Mouse (Mus musculus) T-cell, adult 66 days (primary cell): ENCODE measurements around the gene Olfr1391. TPM values are rescaled to one million over a fixed set of nuclear protein-coding genes. Genes with fewer than 3 reads are reported as not detected.

Experiments used
- total RNA-seq, 2 experiments: library from RNA; stranded (reverse); gene quantifications; 3 replicates in 1 of 2; 4 replicates in 1 of 2; pipeline ENCODE4 v1.2.4; 2023

The Olfr1391 gene
- total RNA-seq: not detected

DNA sequence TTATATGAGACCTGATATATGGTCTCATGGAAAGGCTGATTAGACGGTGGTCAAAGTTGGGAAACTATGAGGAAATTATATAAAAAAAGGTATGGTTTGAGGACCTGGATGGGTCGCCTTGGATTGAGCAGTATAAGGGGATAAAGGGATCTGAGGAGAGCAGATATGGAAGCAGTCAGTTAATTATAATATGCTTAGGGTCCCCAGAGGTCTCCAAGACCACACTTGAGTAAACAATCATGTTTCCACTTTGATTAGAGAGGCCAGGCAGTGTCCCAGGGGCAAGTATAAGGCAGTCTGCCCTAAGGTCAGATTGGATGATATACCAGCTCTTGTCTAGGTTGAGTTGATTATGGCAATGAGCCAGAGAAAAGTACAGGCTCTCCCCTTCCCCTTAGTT is at the start of gene Olfr1391:
TSS of gene Olfr1391 (plus strand) at position 301 of the 400 bp plus-strand sequence.

GRCm38 (mm10) chr11:49278222-49278621 is 44.3 kb upstream of the Olfr1391 start, which contains the start of gene Olfr1393:
Gene Olfr1393 (plus strand): TSS chr11:49278304.

GRCm38 (mm10) chr11:49284982-49285381 is 37.6 kb upstream of the Olfr1391 start, which contains the start of gene Olfr1392:
Gene Olfr1392 (plus strand): TSS chr11:49285282.

DNA sequence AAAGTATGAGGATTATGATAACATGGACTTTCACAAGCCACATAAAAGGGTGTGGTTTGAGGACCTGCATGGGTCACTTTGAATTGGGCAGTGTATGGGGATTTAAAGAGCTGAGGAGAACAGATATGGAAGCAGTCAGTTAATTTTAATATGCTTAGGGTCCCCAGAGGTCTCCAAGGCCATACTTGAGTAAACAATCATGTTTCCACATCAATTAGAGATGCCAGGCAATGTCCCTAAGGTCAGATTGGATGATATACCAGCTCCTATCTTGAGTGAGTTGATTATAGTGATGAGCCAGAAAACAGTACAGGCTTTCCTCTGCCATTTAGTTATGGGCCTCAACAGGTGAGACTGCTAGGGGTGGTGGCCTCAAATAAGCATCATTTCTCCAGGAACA is 18.1 kb upstream of the Olfr1391 start, which contains the start of gene Olfr10:
TSS of gene Olfr10 (plus strand) at position 301 of the 400 bp plus-strand sequence.

GRCm38 (mm10) chr11:49334888-49335287 is 12.3 kb downstream of the Olfr1391 start, which contains the start of gene Olfr1390:
Gene Olfr1390 (plus strand): TSS chr11:49335188.

Other genes starting within 250 kb of the Olfr1391 start
- gene Ifi47, start 246.2 kb upstream of the Olfr1391 start, total RNA-seq: 100 to 1,000 TPM; 148 to 178 TPM
- not detected for gene Olfr1396, start 207.9 kb upstream of the Olfr1391 start, total RNA-seq
- not detected for gene Olfr1395, start 180.5 kb upstream of the Olfr1391 start, total RNA-seq
- gene Olfr1394, start 168.4 kb upstream of the Olfr1391 start, total RNA-seq: not detected
- gene Btnl9, start 135.6 kb upstream of the Olfr1391 start, total RNA-seq: under 1 TPM in 1 of 2 experiments, not detected in 1; 0.32 TPM
- gene Zfp62, start 119.5 kb upstream of the Olfr1391 start, total RNA-seq: 100 to 1,000 TPM in 1 of 2 experiments, 10 to 100 TPM in 1; 99.5 to 102 TPM
- gene Mgat1, start 78.6 kb upstream of the Olfr1391 start, total RNA-seq: 10 to 100 TPM; 64.0 TPM
- under 1 TPM; 0.18 to 0.73 TPM for gene Olfr1393, start 44.4 kb upstream of the Olfr1391 start, total RNA-seq
- not detected for gene Olfr1392, start 37.5 kb upstream of the Olfr1391 start, total RNA-seq
- gene Olfr10, start 18.0 kb upstream of the Olfr1391 start, total RNA-seq: not detected
- gene Olfr1390, start 12.4 kb downstream of the Olfr1391 start, total RNA-seq: not detected
- gene Olfr1389, start 100.3 kb downstream of the Olfr1391 start, total RNA-seq: not detected
- under 1 TPM; 0.52 to 0.74 TPM for gene Olfr1388, start 113.9 kb downstream of the Olfr1391 start, total RNA-seq
- gene Olfr1387, start 132.6 kb downstream of the Olfr1391 start, total RNA-seq: not detected
- not detected for gene Olfr1386, start 142.3 kb downstream of the Olfr1391 start, total RNA-seq
- gene Olfr1385, start 166.3 kb downstream of the Olfr1391 start, total RNA-seq: not detected
- gene Olfr1384, start 184.0 kb downstream of the Olfr1391 start, total RNA-seq: not detected
- gene Olfr1383, start 196.9 kb downstream of the Olfr1391 start, total RNA-seq: not detected
- gene Olfr1382, start 205.5 kb downstream of the Olfr1391 start, total RNA-seq: not detected
- gene Olfr1381, start 220.7 kb downstream of the Olfr1391 start, total RNA-seq: not detected
- gene Olfr1380, start 234.1 kb downstream of the Olfr1391 start, total RNA-seq: not detected